Comparison of ENCODE assay signal across 8 mouse cellular contexts in the genomic region with DNA sequence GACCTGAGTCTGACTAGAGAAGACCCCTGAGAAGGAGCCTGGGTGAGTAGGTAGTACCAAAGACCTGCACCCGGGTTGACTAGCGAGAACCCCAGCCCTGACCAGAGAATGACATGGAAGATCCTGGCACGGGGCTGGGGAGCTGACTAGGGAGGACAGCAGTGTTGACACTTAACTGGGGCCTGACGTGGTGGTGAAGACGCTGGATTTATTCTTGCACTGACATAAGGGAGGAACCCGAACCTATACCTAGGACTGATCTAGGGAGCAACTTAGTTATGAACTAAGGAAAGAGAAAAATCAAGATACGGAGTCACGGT. TPM values are rescaled to one million over a fixed set of nuclear protein-coding genes. Genes with fewer than 3 reads are reported as not detected.
DNase-seq lines count a peak whose midpoint lies in the region; ATAC-seq and TF ChIP-seq lines count a peak whose summit lies in the region.

No protein-coding gene starts in this region.

- peak; percentile 5 for DNase-seq in adrenal gland, adult 8-10 months
- DNase-seq in adrenal gland, adult 2 months, result no peak
- DNase-seq in spleen, adult 2 months (ENCODE audit: low read depth in 1 of 2, low spot score in 2 of 2), result no peak
- DNase-seq in spleen, postnatal 14 days (ENCODE audit: low spot score in 2 of 2), result no peak
- DNase-seq in hindbrain, embryonic 11.5 days (ENCODE audit: low spot score), result no peak
- DNase-seq in right cerebral cortex, postnatal 4 days, result no peak

- H3K4me2 ChIP-seq in hindbrain, embryonic 11.5 days (replicated peaks; ENCODE audit: low read depth, low read length), result peak overlapping the region; percentile 82

- peaks cover 4% of the 10 kb centered on the region; the same call in 1 of the 2 replicates for H3K4me1 ChIP-seq in spleen, adult 2 months (ENCODE audit: control insufficient read depth, insufficient read depth, insufficient read length)
- H3K4me1 ChIP-seq in hindbrain, embryonic 11.5 days (replicated peaks; ENCODE audit: control insufficient read depth, insufficient read depth, low read length), result no peaks in the 10 kb centered on the region

- ATAC-seq in hindbrain, embryonic 11.5 days (ENCODE audit: low FRiP score), result no peak
- peak; percentile 16 for ATAC-seq in megakaryocyte-erythroid progenitor cell, adult 5-6 weeks (replicated peaks; ENCODE audit: low FRiP score, low TSS enrichment, poor library complexity, severe bottlenecking)
- ATAC-seq in activated CD4-positive, CD25-positive, alpha-beta regulatory T cell, adult 4 months, result no peak

- H3K27ac ChIP-seq in spleen, adult 2 months (ENCODE audit: insufficient read depth, low read length), result no peak overlapping the region
- no peak overlapping the region for H3K27ac ChIP-seq in hindbrain, embryonic 11.5 days (ENCODE audit: low read depth, low read length)

- H3K27me3 ChIP-seq in spleen, adult 2 months (ENCODE audit: control insufficient read depth, insufficient read depth, low read length), result no peaks in the 10 kb centered on the region
- no peaks in the 10 kb centered on the region for H3K27me3 ChIP-seq in hindbrain, embryonic 11.5 days (ENCODE audit: control insufficient read depth, insufficient read depth, low read length)

- no peak for TF ChIP-seq POLR2A in spleen, adult 2 months (IDR thresholded peaks at IDR 0.05; ENCODE audit: low read depth, low read length)

- no peaks in the 10 kb centered on the region for H3K36me3 ChIP-seq in spleen, adult 2 months (ENCODE audit: control insufficient read depth, insufficient read depth, low read length)
- H3K36me3 ChIP-seq in hindbrain, embryonic 11.5 days (ENCODE audit: control insufficient read depth, insufficient read depth, low read length), result no peaks in the 10 kb centered on the region

- 4% methylated on average over 8 of the region's 8 CpGs for WGBS in spleen, adult 2 months
- WGBS in hindbrain, embryonic 11.5 days, result 17% methylated on average over 8 of the region's 8 CpGs

- peak overlapping the region; percentile 73 for H3K9ac ChIP-seq in hindbrain, embryonic 11.5 days (ENCODE audit: low read depth, low read length)

- H3K9me3 ChIP-seq in hindbrain, embryonic 11.5 days (ENCODE audit: control insufficient read depth, low read length), result no peaks in the 10 kb centered on the region

- H3K4me3 ChIP-seq in spleen, adult 2 months (ENCODE audit: extremely low read depth, insufficient read depth, insufficient read length), result peak overlapping the region; percentile 71
- peak overlapping the region; percentile 81 for H3K4me3 ChIP-seq in hindbrain, embryonic 11.5 days (ENCODE audit: low read depth, low read length)

- no peak for TF ChIP-seq CTCF in spleen, adult 2 months (IDR thresholded peaks at IDR 0.05; ENCODE audit: extremely low read depth, insufficient read depth, insufficient read length, insufficient replicate concordance)

RNA-seq across cellular contexts. Expression of a gene that starts 0.6 kb away (rescaled TPM):
- 1 to 10 TPM; 3.3 to 6.5 (median 4.7) TPM for total RNA-seq in adrenal gland, adult 8-10 months (2022)
- total RNA-seq in adrenal gland, adult 2 months (2021), result 1 to 10 TPM; 3.7 to 5.2 TPM
- polyA plus RNA-seq in adrenal gland, adult 2 months (2012; rRNA removed), result 0.37 and 0.44 TPM in 2 replicates
- polyA plus RNA-seq in spleen, adult 2 months (2012; rRNA removed), result 3.0 and 4.3 TPM in 2 replicates
- polyA plus RNA-seq in hindbrain, embryonic 11.5 days (2014; fragmentation: Nextera tagmentation; extraction: Ambion mirVana), result 33.4 and 36.0 TPM in 2 replicates
- total RNA-seq in megakaryocyte-erythroid progenitor cell, adult 5-6 weeks (2014; fragmentation: Nextera tagmentation), result 81.5 and 90.3 TPM in 2 replicates
- total RNA-seq in megakaryocyte-erythroid progenitor cell, adult 5-6 weeks (2017), result 192 TPM in 2 replicates
- 10 to 100 TPM; 14.7 to 19.4 TPM for polyA plus RNA-seq in activated CD4-positive, CD25-positive, alpha-beta regulatory T cell, adult 4 months (2017; shearing (Covaris generic))
